ENCODE assay signal across 26 mouse cellular contexts in the genomic region with DNA sequence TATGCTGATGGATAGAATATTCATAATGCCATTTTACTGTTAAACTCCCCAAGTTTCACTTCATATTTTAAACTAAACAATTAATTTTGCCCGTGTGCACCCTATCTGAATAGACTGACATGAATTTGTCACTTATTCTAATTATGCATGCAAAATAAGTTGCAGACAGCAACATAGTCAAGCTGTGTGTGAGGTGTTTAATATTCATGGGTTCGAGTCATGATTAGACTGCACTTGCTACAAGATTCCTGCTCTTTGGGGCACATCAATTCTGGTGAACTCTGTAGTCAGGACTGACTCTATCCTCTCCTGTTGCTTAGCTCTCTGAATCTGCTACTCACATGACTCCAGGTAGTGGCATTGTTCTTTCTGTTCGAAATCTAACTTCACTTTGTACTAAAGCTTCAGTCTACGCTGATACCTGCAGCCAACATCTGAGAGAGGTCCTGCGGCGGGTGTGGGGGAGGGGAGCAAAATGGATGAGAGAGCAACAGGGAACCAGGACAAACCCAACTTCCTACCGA. TPM values are rescaled to one million over a fixed set of nuclear protein-coding genes. Genes with fewer than 3 reads are reported as not detected.
"Had no signal": no experiment of that assay in that cellular context is flagged by ENCODE, and none has a peak within 500 bp of the region (broad histone marks: within the 10 kb centered on the region; RNA-seq: fewer than 3 reads in every experiment).

No protein-coding gene starts in this region.

- H3K4me2 ChIP-seq: limb, embryonic 13.5 days; liver, embryonic 13.5 days; midbrain, embryonic 13.5 days; neural tube, embryonic 12.5 days; neural tube, embryonic 15.5 days had no signal

- H3K27ac ChIP-seq: layer of hippocampus, adult 2 months; limb, embryonic 10.5 days; limb, embryonic 13.5 days; liver, embryonic 13.5 days; midbrain, embryonic 13.5 days; neural tube, embryonic 12.5 days; neural tube, embryonic 15.5 days; stomach, postnatal 0 days had no signal

- H3K4me1 ChIP-seq: limb, embryonic 10.5 days; limb, embryonic 13.5 days; liver, embryonic 13.5 days had no signal

- H3K9ac ChIP-seq: limb, embryonic 13.5 days; liver, embryonic 13.5 days; midbrain, embryonic 13.5 days; neural tube, embryonic 12.5 days; neural tube, embryonic 15.5 days had no signal

- H3K27me3 ChIP-seq: limb, embryonic 13.5 days; liver, embryonic 13.5 days; midbrain, embryonic 13.5 days; neural tube, embryonic 12.5 days; neural tube, embryonic 15.5 days had no signal

- ATAC-seq: midbrain, embryonic 13.5 days had no signal

- H3K4me3 ChIP-seq: layer of hippocampus, adult 2 months; limb, embryonic 10.5 days; limb, embryonic 13.5 days; liver, embryonic 13.5 days; midbrain, embryonic 13.5 days; neural tube, embryonic 12.5 days; neural tube, embryonic 15.5 days had no signal

- DNase-seq: kidney, adult 9 months; kidney, postnatal 14 days; layer of hippocampus, adult 9-11 months; liver, embryonic 13.5 days; lung, adult 2 months; lung, postnatal 14 days; lung, postnatal 4 days; right cerebral cortex, adult 18-20 months; right cerebral cortex, postnatal 14 days; right cerebral cortex, postnatal 4 days; thymus, adult 2 months; thymus, postnatal 14 days; thymus, postnatal 4 days had no signal

- H3K36me3 ChIP-seq: limb, embryonic 10.5 days; limb, embryonic 13.5 days; liver, embryonic 13.5 days; midbrain, embryonic 13.5 days; neural tube, embryonic 12.5 days; neural tube, embryonic 15.5 days had no signal

- H3K9me3 ChIP-seq: limb, embryonic 10.5 days; limb, embryonic 13.5 days; liver, embryonic 13.5 days; midbrain, embryonic 13.5 days; neural tube, embryonic 12.5 days; neural tube, embryonic 15.5 days had no signal

RNA-seq across cellular contexts. Expression of a gene that starts 25.8 kb away (rescaled TPM):
- polyA plus RNA-seq: kidney, embryonic 16.5 days; large intestine, adult 2 months; limb, embryonic 10.5 days; limb, embryonic 13.5 days; liver, adult 2 months; liver, embryonic 13.5 days; liver, embryonic 16.5 days; lung, adult 2 months; lung, embryonic 16.5 days; midbrain, embryonic 13.5 days; neural tube, embryonic 12.5 days; neural tube, embryonic 15.5 days; stomach, embryonic 14.5 days; stomach, postnatal 0 days had no signal
